In genomic region chrX:107679203-107679602, GRCm38 (mm10) we compare ENCODE assay signal across 9 mouse cellular contexts. TPM values are rescaled to one million over a fixed set of nuclear protein-coding genes. Genes with fewer than 3 reads are reported as not detected.
DNase-seq lines count a peak whose midpoint lies in the region; ATAC-seq and TF ChIP-seq lines count a peak whose summit lies in the region.
"Had no signal": no experiment of that assay in that cellular context is flagged by ENCODE, and none has a peak within 500 bp of the region (broad histone marks: within the 10 kb centered on the region; RNA-seq: fewer than 3 reads in every experiment).

No protein-coding gene starts in this region.

- intact Hi-C loops in gastrocnemius, adult 2 months (cut with DNase I), result no loop called here

- H3K4me1 ChIP-seq in limb, embryonic 14.5 days (ENCODE audit: control insufficient read depth, insufficient read depth, low read length), result no peaks in the 10 kb centered on the region
- H3K4me1 ChIP-seq in stomach, embryonic 16.5 days (ENCODE audit: control insufficient read depth, insufficient read depth, low read length), result no peaks in the 10 kb centered on the region

- whole genome bisulfite sequencing in limb, embryonic 14.5 days, result 16% methylated on average over 10 of the region's 10 CpGs
- WGBS in stomach, embryonic 16.5 days, result 15% methylated on average over 10 of the region's 10 CpGs

- DNase-seq in gastrocnemius, adult 2 months, result no peak
- DNase-seq in gastrocnemius, adult 18-20 months (ENCODE audit: low spot score), result no peak
- DNase-seq in right cerebral cortex, postnatal 25 days, result peak; percentile 7
- DNase-seq in right cerebral cortex, adult 18-20 months, result no peak
- DNase-seq in limb, embryonic 14.5 days (ENCODE audit: low spot score), result peak; percentile 5
- DNase-seq in spleen, postnatal 4 days (ENCODE audit: low spot score in 2 of 2), result no peak
- DNase-seq in thymus, adult 18-20 months, result no peak

- H3K9ac ChIP-seq in limb, embryonic 14.5 days (ENCODE audit: low read depth, low read length, severe bottlenecking), result 0 out of 2 replicates have a peak overlapping the region, but pooled peaks have one; percentile 25
- H3K9ac ChIP-seq in stomach, embryonic 16.5 days (ENCODE audit: low read length), result peak overlapping the region; percentile 48

- ATAC-seq in limb, embryonic 14.5 days (ENCODE audit: low FRiP score, low read depth), result no peak
- ATAC-seq in stomach, embryonic 16.5 days (ENCODE audit: insufficient read depth, low FRiP score), result no peak

- peak overlapping the region; percentile 46 for H3K4me2 ChIP-seq in limb, embryonic 14.5 days (replicated peaks; ENCODE audit: low read depth, low read length, severe bottlenecking)
- H3K4me2 ChIP-seq in stomach, embryonic 16.5 days (ENCODE audit: low read depth, low read length), result peak overlapping the region; percentile 51

- H3K27ac ChIP-seq in gastrocnemius, adult 2 months, result no peak overlapping the region
- H3K27ac ChIP-seq in limb, embryonic 14.5 days (replicated peaks; ENCODE audit: low read depth, low read length), result no peak overlapping the region
- no peak overlapping the region for H3K27ac ChIP-seq in stomach, embryonic 16.5 days (ENCODE audit: low read length)
- H3K27ac ChIP-seq: macrophage had no signal

- no peaks in the 10 kb centered on the region for H3K9me3 ChIP-seq in limb, embryonic 14.5 days (ENCODE audit: control insufficient read depth, low read length)
- no peaks in the 10 kb centered on the region for H3K9me3 ChIP-seq in stomach, embryonic 16.5 days (replicated peaks; ENCODE audit: control insufficient read depth, low read length)

- no peak for TF ChIP-seq POLR2A in limb, embryonic 14.5 days (IDR thresholded peaks at IDR 0.05; ENCODE audit: borderline replicate concordance, extremely low read depth, insufficient read depth, insufficient read length)

- TF ChIP-seq CTCF in gastrocnemius, adult 2 months (IDR thresholded peaks at IDR 0.05), result no peak

- peaks cover 8% of the 10 kb centered on the region; the same call in 1 of the 2 replicates for H3K27me3 ChIP-seq in limb, embryonic 14.5 days (ENCODE audit: control insufficient read depth, insufficient read depth, low read length)
- H3K27me3 ChIP-seq in stomach, embryonic 16.5 days (ENCODE audit: control insufficient read depth, insufficient read depth, low read length), result peaks cover 19% of the 10 kb centered on the region

- H3K36me3 ChIP-seq in limb, embryonic 14.5 days (ENCODE audit: control insufficient read depth, insufficient read depth, low read length), result no peaks in the 10 kb centered on the region
- no peaks in the 10 kb centered on the region for H3K36me3 ChIP-seq in stomach, embryonic 16.5 days (ENCODE audit: control insufficient read depth, insufficient read depth, low read length)

- peak overlapping the region; percentile 58 for H3K4me3 ChIP-seq in gastrocnemius, adult 2 months
- peak overlapping the region; percentile 30 for H3K4me3 ChIP-seq in limb, embryonic 14.5 days (replicated peaks; ENCODE audit: low read length)
- H3K4me3 ChIP-seq in stomach, embryonic 16.5 days (replicated peaks; ENCODE audit: low read length), result peak overlapping the region; percentile 36

RNA-seq across cellular contexts. Expression of gene Tbx22, which starts 11.4 kb away (rescaled TPM):
- total RNA-seq in gastrocnemius, adult 2 months (2021), result not detected
- not detected for total RNA-seq in gastrocnemius, adult 18-20 months (2021)
- 0.44 and 0.54 TPM in 2 replicates for polyA plus RNA-seq in limb, embryonic 14.5 days (2012; rRNA removed)
- polyA plus RNA-seq in limb, embryonic 14.5 days (2014; fragmentation: Nextera tagmentation; extraction: Ambion mirVana), result 0.26 and 0.53 TPM in 2 replicates
- not detected in 2 replicates for polyA plus RNA-seq in stomach, embryonic 16.5 days (2015; fragmentation: Nextera tagmentation; extraction: Ambion mirVana)
- polyA plus RNA-seq: macrophage had no signal

Comparison
In these comparisons a context has a peak if more than half of its experiments do, and no peak if none do; other contexts are left out.
1. DNase-seq: peak in right cerebral cortex, postnatal 25 days (single experiment) and limb, embryonic 14.5 days (single experiment); none in gastrocnemius, adult 2 months (single experiment), gastrocnemius, adult 18-20 months (single experiment), right cerebral cortex, adult 18-20 months (single experiment), spleen, postnatal 4 days (0 of 2) and thymus, adult 18-20 months (0 of 2).
2. Peak in every context shown above with its lines, with median percentiles within 50 percentile points of each other: H3K4me3 ChIP-seq.